Mouse (Mus musculus) inflammation-experienced regulatory T-cells (primary cell): ENCODE data around the gene Smok3c. TPM values are rescaled to one million over a fixed set of nuclear protein-coding genes. Genes with fewer than 3 reads are reported as not detected.

Experiments used
- polyA plus RNA-seq, 2 experiments: library from polyadenylated mRNA; unstranded; fragments of 100-300 nt; shearing (Covaris generic); gene quantifications; one replicate each; pipeline ENCODE4 v1.2.1; 2017

The Smok3c gene
- polyA plus RNA-seq, result 1 to 10 TPM in 1 of 2 experiments, under 1 TPM in 1; 0.35 to 2.9 TPM

DNA sequence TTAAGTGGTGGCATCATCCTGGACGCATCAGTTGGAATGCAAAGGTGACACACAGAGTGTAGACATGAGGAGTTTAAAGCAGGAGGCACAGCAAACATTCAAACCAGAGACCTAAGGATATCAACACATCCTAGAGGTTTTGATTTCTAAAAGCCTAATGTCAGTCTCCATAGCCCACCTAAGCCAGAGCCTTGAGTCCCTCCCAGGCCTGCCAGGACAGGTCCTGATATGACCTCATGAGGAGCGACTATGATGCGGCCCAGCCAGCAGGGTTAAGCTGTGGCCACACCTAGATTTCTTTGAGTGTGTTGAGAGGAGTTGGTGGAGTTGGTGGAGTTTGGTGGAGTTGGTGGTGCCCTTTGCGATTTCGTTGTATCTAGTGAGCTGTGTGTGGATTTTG, at the start of gene Smok3c:
TSS of gene Smok3c (plus strand) at position 301 of the 400 bp plus-strand sequence.

DNA sequence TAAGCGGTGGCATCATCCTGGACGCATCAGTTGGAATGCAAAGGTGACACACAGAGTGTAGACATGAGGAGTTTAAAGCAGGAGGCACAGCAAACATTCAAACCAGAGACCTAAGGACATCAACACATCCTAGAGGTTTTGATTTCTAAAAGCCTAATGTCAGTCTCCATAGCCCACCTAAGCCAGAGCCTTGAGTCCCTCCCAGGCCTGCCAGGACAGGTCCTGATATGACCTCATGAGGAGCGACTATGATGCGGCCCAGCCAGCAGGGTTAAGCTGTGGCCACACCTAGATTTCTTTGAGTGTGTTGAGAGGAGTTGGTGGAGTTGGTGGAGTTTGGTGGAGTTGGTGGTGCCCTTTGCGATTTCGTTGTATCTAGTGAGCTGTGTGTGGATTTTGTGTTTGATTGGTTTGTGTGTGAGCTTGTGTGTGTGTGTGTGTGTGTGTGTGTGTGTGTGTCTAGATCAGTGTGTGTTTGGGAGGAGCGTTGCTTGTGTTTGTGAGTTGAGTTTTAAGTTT, 32.0 kb upstream of the Smok3c start, which contains the start of the genes Smok3a and Smok3b:
TSS of gene Smok3a (plus strand) at position 301 of the 519 bp plus-strand sequence.
TSS of gene Smok3b (plus strand) at position 469 of the 519 bp plus-strand sequence.

DNA sequence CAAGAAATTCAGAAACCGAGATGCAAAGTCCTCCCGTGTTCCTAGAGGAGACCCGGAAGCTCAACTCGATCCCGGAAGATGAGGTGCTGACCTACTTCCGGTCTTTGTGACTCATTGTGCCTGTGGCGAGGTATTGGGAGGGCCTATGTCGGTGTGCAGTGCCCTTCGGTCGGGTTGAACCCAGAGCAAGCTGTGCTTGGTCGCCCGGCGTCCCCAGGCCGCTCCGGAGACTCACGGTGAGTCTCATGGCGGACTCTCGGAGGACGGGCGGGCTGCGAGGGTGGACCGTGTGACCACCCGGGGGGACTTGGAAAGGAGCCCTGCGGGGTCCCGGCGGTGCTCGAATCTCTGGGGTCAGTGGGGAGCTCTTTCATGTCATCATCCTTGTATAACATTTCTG, 32.0 kb downstream of the Smok3c start, which contains the start of gene Zkscan1:
TSS of gene Zkscan1 (plus strand) at position 89 of the 400 bp plus-strand sequence.

Other genes with a start within 250 kb of the Smok3c start
- gene Pilra, start 216.9 kb upstream of the Smok3c start, polyA plus RNA-seq, result 1 to 10 TPM in 1 of 2 experiments, under 1 TPM in 1; 0.36 to 4.3 TPM
- under 1 TPM in 1 of 2 experiments, not detected in 1; 0.56 TPM for gene Pilrb1, start 195.1 kb upstream of the Smok3c start, polyA plus RNA-seq
- 1 to 10 TPM in 1 of 2 experiments, not detected in 1; 6.5 TPM for gene Pilrb2, start 181.4 kb upstream of the Smok3c start, polyA plus RNA-seq
- gene Cyp3a13, start 131.6 kb upstream of the Smok3c start, polyA plus RNA-seq, result 1 to 10 TPM in 1 of 2 experiments, under 1 TPM in 1; 0.11 to 1.0 TPM
- under 1 TPM in 1 of 2 experiments, not detected in 1; 0.04 TPM for gene Gjc3, start 90.1 kb upstream of the Smok3c start, polyA plus RNA-seq
- 1 to 10 TPM in 1 of 2 experiments, under 1 TPM in 1; 0.23 to 1.0 TPM for gene Azgp1, start 71.7 kb upstream of the Smok3c start, polyA plus RNA-seq
- 1 to 10 TPM in 1 of 2 experiments, under 1 TPM in 1; 0.11 to 2.1 TPM for gene Smok3a, start 31.9 kb upstream of the Smok3c start, polyA plus RNA-seq
- 1 to 10 TPM in 1 of 2 experiments, not detected in 1; 7.7 TPM for gene Smok3b, start 31.8 kb upstream of the Smok3c start, polyA plus RNA-seq
- 10 to 100 TPM; 11.9 to 14.3 TPM for gene Zkscan1, start 31.9 kb downstream of the Smok3c start, polyA plus RNA-seq
- gene Zscan21, start 63.7 kb downstream of the Smok3c start, polyA plus RNA-seq, result 10 to 100 TPM; 23.1 to 27.3 TPM
- gene Zfp113, start 102.5 kb downstream of the Smok3c start, polyA plus RNA-seq, result 10 to 100 TPM; 21.3 to 26.4 TPM
- gene Cops6, start 107.9 kb downstream of the Smok3c start, polyA plus RNA-seq, result 100 to 1,000 TPM; 183 to 192 TPM
- gene Ap4m1, start 118.8 kb downstream of the Smok3c start, polyA plus RNA-seq, result 1 to 10 TPM; 8.1 to 8.7 TPM
- 10 to 100 TPM; 57.4 to 74.1 TPM for gene Mcm7, start 119.2 kb downstream of the Smok3c start, polyA plus RNA-seq
- 10 to 100 TPM; 44.9 to 56.9 TPM for gene Taf6, start 134.3 kb downstream of the Smok3c start, polyA plus RNA-seq
- gene Cnpy4, start 134.3 kb downstream of the Smok3c start, polyA plus RNA-seq, result 10 to 100 TPM; 17.3 to 20.4 TPM
- under 1 TPM; 0.93 to 0.99 TPM for gene Mblac1, start 141.1 kb downstream of the Smok3c start, polyA plus RNA-seq
- 1 to 10 TPM in 1 of 2 experiments, under 1 TPM in 1; 0.49 to 1.4 TPM for gene Nxpe5, start 172.7 kb downstream of the Smok3c start, polyA plus RNA-seq
- gene Lamtor4, start 202.3 kb downstream of the Smok3c start, polyA plus RNA-seq, result 100 to 1,000 TPM in 1 of 2 experiments, 10 to 100 TPM in 1; 61.4 to 105 TPM
- 10 to 100 TPM; 35.3 to 42.7 TPM for gene BC037034, start 210.8 kb downstream of the Smok3c start, polyA plus RNA-seq
- 1 to 10 TPM; 1.1 to 1.6 TPM for gene Gal3st4, start 219.6 kb downstream of the Smok3c start, polyA plus RNA-seq
- under 1 TPM in 1 of 2 experiments, not detected in 1; 0.02 TPM for gene Gm43720, start 226.8 kb downstream of the Smok3c start, polyA plus RNA-seq
- 1 to 10 TPM in 1 of 2 experiments, under 1 TPM in 1; 0.86 to 2.2 TPM for gene Gpc2, start 226.8 kb downstream of the Smok3c start, polyA plus RNA-seq
- gene Stag3, start 227.0 kb downstream of the Smok3c start, polyA plus RNA-seq, result 1 to 10 TPM in 1 of 2 experiments, under 1 TPM in 1; 0.96 to 1.7 TPM